ENCODE assay signal across 10 mouse cellular contexts in genomic region chr3:122376841-122377464, GRCm38 (mm10).
DNase-seq lines count a peak whose midpoint lies in the region; ATAC-seq and TF ChIP-seq lines count a peak whose summit lies in the region.
"Had no signal": no experiment of that assay in that cellular context is flagged by ENCODE, and none has a peak within 500 bp of the region (broad histone marks: within the 10 kb centered on the region; RNA-seq: fewer than 3 reads in every experiment).

No protein-coding gene starts in this region.

- H3K9me3 ChIP-seq in forebrain, postnatal 0 days (ENCODE audit: low read length), result no peaks in the 10 kb centered on the region
- H3K9me3 ChIP-seq in forebrain, embryonic 12.5 days, result no peaks in the 10 kb centered on the region
- H3K9me3 ChIP-seq in lung, embryonic 16.5 days (ENCODE audit: control insufficient read depth, low read length), result no peaks in the 10 kb centered on the region
- H3K9me3 ChIP-seq: neural tube, embryonic 15.5 days had no signal

- TF ChIP-seq POLR2A in lung, adult 2 months (IDR thresholded peaks at IDR 0.05; ENCODE audit: borderline replicate concordance, extremely low read depth, low read depth, low read length), result no peak
- no peak for TF ChIP-seq POLR2A in brain, embryonic 14.5 days (IDR thresholded peaks at IDR 0.05; ENCODE audit: borderline replicate concordance, extremely low read depth, insufficient read depth, insufficient read length, poor library complexity, severe bottlenecking)

- H3K9ac ChIP-seq in forebrain, postnatal 0 days, result no peak overlapping the region
- no peak overlapping the region for H3K9ac ChIP-seq in forebrain, embryonic 12.5 days
- H3K9ac ChIP-seq in lung, embryonic 16.5 days (ENCODE audit: low read length), result no peak overlapping the region
- H3K9ac ChIP-seq: neural tube, embryonic 15.5 days had no signal

- peaks cover 15% of the 10 kb centered on the region for H3K4me1 ChIP-seq in forebrain, postnatal 0 days (ENCODE audit: insufficient read depth)
- H3K4me1 ChIP-seq in forebrain, embryonic 12.5 days, result peaks cover 18% of the 10 kb centered on the region
- peaks cover 19% of the 10 kb centered on the region for H3K4me1 ChIP-seq in lung, embryonic 16.5 days (replicated peaks; ENCODE audit: control insufficient read depth, insufficient read depth, low read length)
- H3K4me1 ChIP-seq in lung, adult 2 months (ENCODE audit: control insufficient read depth, insufficient read depth, low read length), result peaks cover 2% of the 10 kb centered on the region; the same call in 1 of the 2 replicates

- no peaks in the 10 kb centered on the region for H3K79me2 ChIP-seq in macrophage (ENCODE audit: inconsistent target)

- no peak for TF ChIP-seq CTCF in forebrain, postnatal 0 days (IDR thresholded peaks at IDR 0.05; ENCODE audit: low read depth)
- TF ChIP-seq CTCF in lung, adult 2 months (IDR thresholded peaks at IDR 0.05; ENCODE audit: insufficient read depth, low read length), result no peak
- no peak for TF ChIP-seq CTCF in brain, embryonic 14.5 days (IDR thresholded peaks at IDR 0.05; ENCODE audit: borderline replicate concordance, extremely low read depth, insufficient read depth, insufficient read length)
- TF ChIP-seq CTCF in left cerebral cortex, adult 2 months (IDR thresholded peaks at IDR 0.05), result no peak

- intact Hi-C loops in left cerebral cortex, adult 2 months (cut with DNase I), result loop anchor here (5.0 kb wide), 1 partner anchor 45 kb away; no protein-coding TSS in a partner anchor

- H3K27ac ChIP-seq in forebrain, postnatal 0 days (ENCODE audit: low read depth, low read length), result no peak overlapping the region
- H3K27ac ChIP-seq in forebrain, embryonic 12.5 days, result no peak overlapping the region
- H3K27ac ChIP-seq in lung, embryonic 16.5 days (ENCODE audit: low read length), result no peak overlapping the region
- peak overlapping the region; percentile 94 for H3K27ac ChIP-seq in macrophage
- H3K27ac ChIP-seq in left cerebral cortex, adult 2 months, result no peak overlapping the region
- H3K27ac ChIP-seq: neural tube, embryonic 15.5 days had no signal

- peak; percentile 45; the same call in 1 of the 2 replicates for ATAC-seq in forebrain, postnatal 0 days
- ATAC-seq in forebrain, embryonic 12.5 days (ENCODE audit: low FRiP score), result no peak
- peak; percentile 31; the same call in 1 of the 2 replicates for ATAC-seq in lung, embryonic 16.5 days (ENCODE audit: low read depth)

- 22% methylated on average over 8 of the region's 8 CpGs for WGBS in forebrain, postnatal 0 days
- WGBS in forebrain, embryonic 12.5 days, result 26% methylated on average over 8 of the region's 8 CpGs
- WGBS in lung, embryonic 16.5 days, result 43% methylated on average over 8 of the region's 8 CpGs
- WGBS in lung, adult 2 months, result 58% methylated on average over 8 of the region's 8 CpGs
- 93% methylated on average over 8 of the region's 8 CpGs for WGBS in macrophage (ENCODE audit: missing documents)

- no peaks in the 10 kb centered on the region for H3K27me3 ChIP-seq in forebrain, postnatal 0 days (ENCODE audit: insufficient read depth, low read length)
- no peaks in the 10 kb centered on the region for H3K27me3 ChIP-seq in forebrain, embryonic 12.5 days
- H3K27me3 ChIP-seq in lung, embryonic 16.5 days (ENCODE audit: control insufficient read depth, insufficient read depth, low read depth, low read length), result no peaks in the 10 kb centered on the region
- H3K27me3 ChIP-seq: neural tube, embryonic 15.5 days had no signal

- DNase-seq in forebrain, postnatal 0 days, result no peak
- no peak for DNase-seq in lung, adult 2 months
- DNase-seq in brain, embryonic 14.5 days (ENCODE audit: low read depth), result peak; percentile 24
- no peak for DNase-seq in left cerebral cortex, adult 2 months (ENCODE audit: extremely low spot score in 1 of 2, low spot score in 2 of 2)
- no peak for DNase-seq in thymus, adult 18-20 months
- DNase-seq: kidney, adult 9 months had no signal

- H3K4me3 ChIP-seq in forebrain, postnatal 0 days (ENCODE audit: low read depth, low read length), result no peak overlapping the region
- H3K4me3 ChIP-seq in forebrain, embryonic 12.5 days (replicated peaks), result no peak overlapping the region
- H3K4me3 ChIP-seq in lung, embryonic 16.5 days (ENCODE audit: low read length), result no peak overlapping the region
- no peak overlapping the region for H3K4me3 ChIP-seq in lung, adult 2 months (replicated peaks; ENCODE audit: extremely low read depth, low read depth, low read length)
- no peak overlapping the region for H3K4me3 ChIP-seq in macrophage (ENCODE audit: inconsistent target)
- no peak overlapping the region for H3K4me3 ChIP-seq in left cerebral cortex, adult 2 months
- H3K4me3 ChIP-seq: neural tube, embryonic 15.5 days had no signal

- H3K36me3 ChIP-seq in forebrain, postnatal 0 days (ENCODE audit: insufficient read depth), result no peaks in the 10 kb centered on the region
- H3K36me3 ChIP-seq in forebrain, embryonic 12.5 days (replicated peaks), result no peaks in the 10 kb centered on the region
- no peaks in the 10 kb centered on the region for H3K36me3 ChIP-seq in lung, embryonic 16.5 days (ENCODE audit: control insufficient read depth, insufficient read depth, low read length)
- no peaks in the 10 kb centered on the region for H3K36me3 ChIP-seq in macrophage (ENCODE audit: inconsistent target)
- H3K36me3 ChIP-seq: neural tube, embryonic 15.5 days had no signal

- no peak overlapping the region for H3K4me2 ChIP-seq in forebrain, postnatal 0 days (ENCODE audit: low read depth)
- no peak overlapping the region for H3K4me2 ChIP-seq in forebrain, embryonic 12.5 days
- H3K4me2 ChIP-seq in lung, embryonic 16.5 days (ENCODE audit: low read depth, low read length), result no peak overlapping the region
- H3K4me2 ChIP-seq: neural tube, embryonic 15.5 days had no signal
